Mouse (Mus musculus) cerebellum, adult 9-10 months (tissue): ENCODE measurements around the gene Gm29776.
A peak's percentile ranks its signal among the peaks of the same experiment; 100 is the strongest.

Experiments used
- DNase-seq: peaks from one replicate; pipeline ENCODE4 v3.0.0; 2022

Gm29776 gene

GRCm38 (mm10) chr14:54698733-54699132 lies at the start of gene Gm29776:
Gene Gm29776 (minus strand): TSS chr14:54698833.
- DNase-seq = no peak

GRCm38 (mm10) chr14:54746038-54746437 lies 47.4 kb upstream of the Gm29776 start:
- no peak for DNase-seq

DNA sequence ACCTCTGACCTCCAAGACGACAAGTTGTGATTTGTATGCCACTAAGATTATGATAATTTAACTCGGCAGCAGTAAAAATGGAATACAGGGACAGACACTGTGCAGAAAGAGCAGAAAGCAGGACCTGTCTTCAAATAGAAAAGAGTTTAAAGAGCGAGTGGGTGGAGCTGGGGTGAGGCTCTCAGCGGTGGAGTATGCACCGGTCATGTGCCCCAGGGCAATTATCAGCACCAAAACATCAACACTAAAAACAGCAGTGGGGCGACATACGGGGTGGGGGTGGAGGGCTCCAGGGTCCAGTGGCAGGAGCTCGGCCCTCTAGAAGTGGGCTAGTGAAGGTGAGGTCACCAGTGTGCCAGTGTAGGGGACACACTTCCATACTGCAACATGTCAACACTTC lies 45.8 kb upstream of the Gm29776 start:
- no peak for DNase-seq

GRCm38 (mm10) chr14:54742375-54742774 lies 43.7 kb upstream of the Gm29776 start:
- no peak for DNase-seq

GRCm38 (mm10) chr14:54741721-54742120 lies 43.1 kb upstream of the Gm29776 start:
- DNase-seq = no peak

DNA sequence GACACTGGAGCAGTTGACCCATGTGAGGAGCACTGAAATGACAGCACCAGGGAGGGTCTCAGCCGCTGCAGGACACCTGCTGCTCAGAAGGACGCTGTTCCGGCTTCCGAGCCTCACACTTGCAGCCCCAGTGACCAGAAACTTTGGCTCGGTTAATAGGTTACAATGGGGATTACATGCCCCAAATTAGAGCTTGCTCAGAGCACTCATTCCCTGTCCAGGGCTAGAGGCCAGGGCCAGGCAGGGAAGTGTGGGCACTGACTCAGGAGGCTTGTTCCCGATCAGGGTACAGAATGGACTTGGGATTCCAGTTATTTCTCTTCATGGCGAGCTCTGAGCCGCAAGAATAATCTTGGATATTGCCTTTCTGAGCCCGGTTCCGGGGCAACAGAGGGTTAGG lies 39.0 kb upstream of the Gm29776 start:
- DNase-seq = peak; percentile 64

GRCm38 (mm10) chr14:54736555-54737552 lies 38.2 kb upstream of the Gm29776 start:
- no peak for DNase-seq

GRCm38 (mm10) chr14:54735221-54735620 lies 36.6 kb upstream of the Gm29776 start:
- no peak for DNase-seq

GRCm38 (mm10) chr14:54734004-54734403 lies 35.4 kb upstream of the Gm29776 start:
- no peak for DNase-seq

DNA sequence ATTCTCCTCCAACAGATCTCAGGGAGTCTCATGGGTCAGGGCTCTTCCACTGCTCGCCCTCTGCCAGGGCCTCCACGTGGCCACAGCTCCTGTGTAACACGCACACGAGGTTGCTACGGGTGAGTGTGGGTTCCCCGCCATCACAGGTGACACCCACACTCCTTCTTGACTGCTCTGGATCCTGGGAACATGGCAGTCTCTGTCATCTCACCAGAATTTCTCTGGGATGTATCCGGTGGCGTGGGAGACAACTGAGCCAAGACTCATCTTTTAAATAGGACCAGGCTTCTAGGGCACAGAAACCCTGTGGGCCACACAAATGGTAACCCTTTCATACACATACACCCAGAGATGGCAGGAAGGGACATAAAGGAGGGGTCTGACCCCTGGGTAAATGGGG lies 33.6 kb upstream of the Gm29776 start:
- no peak for DNase-seq

- DNase-seq = peak; percentile 76
Observed at GRCm38 (mm10) chr14:54730305-54730704, 31.7 kb upstream of the Gm29776 start.

GRCm38 (mm10) chr14:54728823-54729653 lies 30.4 kb upstream of the Gm29776 start:
- DNase-seq = no peak

- DNase-seq = no peak
Observed at GRCm38 (mm10) chr14:54727565-54727964, 28.9 kb upstream of the Gm29776 start.

GRCm38 (mm10) chr14:54724049-54724448 lies 25.4 kb upstream of the Gm29776 start:
- no peak for DNase-seq

GRCm38 (mm10) chr14:54721711-54722110 lies 23.1 kb upstream of the Gm29776 start:
- peak; percentile 67 for DNase-seq

DNA sequence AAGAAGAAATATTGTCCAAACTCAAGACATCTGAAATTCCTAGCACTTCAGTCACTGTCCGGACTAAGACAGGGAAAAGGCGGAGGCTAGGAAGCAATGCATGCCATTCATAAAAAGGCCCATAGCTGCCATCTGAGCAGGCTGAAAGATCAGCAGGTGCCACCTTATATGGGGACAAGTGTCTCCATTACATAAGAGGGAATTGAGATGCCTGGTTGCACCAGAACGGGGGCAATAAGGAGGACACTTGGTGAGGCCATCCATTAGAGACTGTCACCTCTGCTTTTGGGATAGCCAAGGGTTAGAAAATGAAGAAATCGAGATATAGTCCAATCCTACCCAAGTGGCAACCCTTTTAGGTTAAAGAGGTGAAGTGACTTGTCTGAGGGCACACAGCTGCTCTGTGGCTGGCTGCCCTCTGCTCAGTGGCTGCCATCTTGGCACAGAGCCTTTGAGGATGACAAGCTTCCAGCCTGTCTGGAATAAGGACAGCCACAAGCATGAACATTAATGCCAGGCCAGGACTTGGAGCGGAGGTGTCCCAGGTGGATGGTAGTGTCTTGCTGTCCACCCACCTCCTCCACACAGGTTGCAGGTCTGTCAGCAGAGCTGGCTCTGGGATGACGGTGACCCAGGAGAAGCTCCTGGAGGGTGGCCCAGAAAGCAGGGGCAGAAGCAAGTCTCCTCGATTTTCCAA lies 22.2 kb upstream of the Gm29776 start:
- DNase-seq = peak; percentile 79

- peak; percentile 29 for DNase-seq
Observed at GRCm38 (mm10) chr14:54720041-54720440, 21.4 kb upstream of the Gm29776 start.

DNA sequence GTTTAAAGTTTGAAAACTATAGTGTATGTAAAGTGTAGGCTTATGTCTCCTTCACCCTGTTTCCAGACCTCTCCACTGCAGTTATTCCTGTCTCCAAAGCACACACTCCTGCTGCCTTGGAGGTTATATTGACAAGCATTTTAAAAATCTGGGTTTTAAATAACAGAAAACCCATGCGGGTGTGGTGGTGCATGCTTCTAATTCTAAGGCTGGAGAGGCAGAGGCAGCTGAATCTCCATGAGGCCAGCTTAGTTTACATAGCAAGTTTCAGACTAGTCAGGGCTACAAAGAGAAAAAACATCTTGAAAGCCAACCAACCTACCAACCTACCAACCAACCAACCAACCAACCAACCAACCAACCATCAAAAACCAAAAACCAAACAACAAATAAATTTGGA lies 16.8 kb upstream of the Gm29776 start:
- no peak for DNase-seq

GRCm38 (mm10) chr14:54714617-54715081 lies 16.0 kb upstream of the Gm29776 start:
- peak; percentile 51 for DNase-seq

GRCm38 (mm10) chr14:54714121-54714520 lies 15.5 kb upstream of the Gm29776 start:
- peak; percentile 94 for DNase-seq

- DNase-seq = peak; percentile 16
Observed at GRCm38 (mm10) chr14:54712861-54713260, 14.2 kb upstream of the Gm29776 start.

- DNase-seq = no peak
Observed at GRCm38 (mm10) chr14:54712074-54712473, 13.4 kb upstream of the Gm29776 start, which contains the start of gene Cebpe. Gene Cebpe (minus strand): TSS chr14:54712174.

DNA sequence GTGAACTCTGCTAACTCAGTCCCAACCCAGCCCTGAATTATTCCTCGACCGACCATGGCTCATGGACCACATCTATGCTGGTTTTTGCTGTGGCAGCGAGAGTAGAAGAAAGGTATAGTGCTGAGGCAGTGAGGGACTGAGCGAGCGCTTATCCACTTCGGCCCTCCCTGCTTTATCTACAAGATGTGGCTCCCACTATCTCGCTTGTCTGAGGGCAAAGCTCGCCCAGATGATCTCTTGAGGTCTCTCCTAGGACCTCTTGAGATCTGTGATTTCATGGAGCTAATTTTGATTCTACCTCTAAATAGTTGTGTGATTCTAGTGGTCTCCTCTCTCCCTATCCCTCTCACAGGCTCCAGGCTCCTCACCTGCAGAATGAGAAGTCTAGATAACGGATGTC lies 10.4 kb upstream of the Gm29776 start:
- DNase-seq = no peak
